Mouse (Mus musculus) heart, embryonic 11.5 days (tissue): Measurements from ENCODE around the gene Nop53. TPM values are rescaled to one million over a fixed set of nuclear protein-coding genes. Genes with fewer than 3 reads are reported as not detected.

Experiments
- ATAC-seq: fragments of 200-750 bp; cut with Nextera tagmentation; replicated peaks from 2 replicates; pipeline ENCODE4 v1.8.0; 2017; ENCODE audit warnings: moderate library complexity; ENCODE audit not compliant: insufficient number of reproducible peaks, low FRiP score, low TSS enrichment
- H3K27ac ChIP-seq: fragments of 300-500 bp; sonication (generic); 2 replicates; pipeline ENCODE4 v1.5.1; 2014; ENCODE audit warnings: mild to moderate bottlenecking, low read depth, low read length
- H3K27me3 ChIP-seq: fragments of 300-500 bp; sonication (generic); 2 replicates; pipeline ENCODE4 v1.6.1; 2014; ENCODE audit warnings: mild to moderate bottlenecking, low read length, mixed read lengths; ENCODE audit not compliant: control insufficient read depth, insufficient read depth
- H3K36me3 ChIP-seq: fragments of 300-500 bp; sonication (generic); 2 replicates; pipeline ENCODE4 v1.6.1; 2014; ENCODE audit warnings: mild to moderate bottlenecking, low read length, moderate library complexity, mixed read lengths; ENCODE audit not compliant: control insufficient read depth, insufficient read depth
- H3K4me1 ChIP-seq: fragments of 300-500 bp; sonication (generic); 2 replicates; pipeline ENCODE4 v1.6.1; 2014; ENCODE audit warnings: low read length; ENCODE audit not compliant: control insufficient read depth, insufficient read depth
- H3K4me2 ChIP-seq: fragments of 300-500 bp; sonication (generic); 2 replicates; pipeline ENCODE4 v1.6.1; 2014; ENCODE audit warnings: mild to moderate bottlenecking, moderate library complexity
- H3K4me3 ChIP-seq: fragments of 300-500 bp; sonication (generic); 2 replicates; pipeline ENCODE4 v1.5.1; 2014; ENCODE audit warnings: low read depth, low read length
- H3K9ac ChIP-seq: fragments of 300-500 bp; sonication (generic); 2 replicates; pipeline ENCODE4 v1.6.1; 2014; ENCODE audit warnings: mild to moderate bottlenecking, low read depth, low read length, moderate library complexity
- H3K9me3 ChIP-seq: fragments of 300-500 bp; sonication (generic); replicated peaks from 2 replicates; pipeline ENCODE4 v1.6.1; 2016; ENCODE audit warnings: low read length; ENCODE audit not compliant: control insufficient read depth
- WGBS: fragments of 180-500 bp; shearing (Covaris S2); extraction: QIAGEN DNeasy Blood & Tissue Kit; methylation state at CpG from one replicate; pipeline ENCODE4 v1.1.7; 2014; ENCODE audit not compliant: insufficient replicate concordance; 5-methylcytosine and 5-hydroxymethylcytosine counted together
- polyA plus RNA-seq: library from polyadenylated mRNA; unstranded; fragments of >200 nt; fragmentation: Nextera tagmentation; extraction: Ambion mirVana; gene quantifications from 2 replicates; pipeline ENCODE4 v1.2.1, GENCODE M21; 2014

Nop53 gene
- 130 and 137 TPM in 2 replicates for polyA plus RNA-seq

GRCm38 (mm10) chr7:15945721-15946536, at the start of gene Nop53:
Gene Nop53, minus strand, starts transcription at chr7:15946074.
- ATAC-seq = peak; percentile 84
- WGBS = 2% methylated on average over 59 of the region's 59 CpGs
- peaks cover 23% of the 10 kb centered on the region for H3K36me3 ChIP-seq

GRCm38 (mm10) chr7:15993789-15994188, 47.9 kb upstream of the Nop53 start:
- WGBS = 87% methylated on average over 4 of the region's 4 CpGs
- Histone ChIP-seq H3K9me3 (no peaks in the 10 kb centered on the region), H3K9ac (no peak overlapping the region), H3K4me3 (no peak overlapping the region), H3K27ac (no peak overlapping the region), H3K4me1 (no peaks in the 10 kb centered on the region), H3K4me2 (no peak overlapping the region), H3K27me3 (no peaks in the 10 kb centered on the region), H3K36me3 (peaks cover 27% of the 10 kb centered on the region)
- ATAC-seq = no peak

More at GRCm38 (mm10) chr7:15945721-15946536, at the start of gene Nop53:
- peaks cover 12% of the 10 kb centered on the region for H3K4me1 ChIP-seq
- H3K27me3 ChIP-seq = no peaks in the 10 kb centered on the region
- H3K4me3 ChIP-seq = peak within 1 kb of the TSS; percentile 75
- peak within 1 kb of the TSS; percentile 88 for H3K27ac ChIP-seq
- no peaks in the 10 kb centered on the region for H3K9me3 ChIP-seq
- peak within 1 kb of the TSS; percentile 84 for H3K4me2 ChIP-seq
- peak within 1 kb of the TSS; percentile 88 for H3K9ac ChIP-seq

GRCm38 (mm10) chr7:15993152-15993551, 47.3 kb upstream of the Nop53 start:
- H3K9ac ChIP-seq = no peak overlapping the region
- no peak overlapping the region for H3K27ac ChIP-seq
- WGBS = 76% methylated on average over 3 of the region's 3 CpGs
- H3K4me3 ChIP-seq = no peak overlapping the region
- no peak for ATAC-seq
- H3K9me3 ChIP-seq = no peaks in the 10 kb centered on the region
- no peaks in the 10 kb centered on the region for H3K27me3 ChIP-seq
- H3K4me1 ChIP-seq = no peaks in the 10 kb centered on the region
- H3K36me3 ChIP-seq = peaks cover 33% of the 10 kb centered on the region
- no peak overlapping the region for H3K4me2 ChIP-seq

GRCm38 (mm10) chr7:15991764-15992163, 45.9 kb upstream of the Nop53 start:
- H3K4me1 ChIP-seq = no peaks in the 10 kb centered on the region
- no peak for ATAC-seq
- H3K9me3 ChIP-seq = no peaks in the 10 kb centered on the region
- WGBS = 94% methylated on average over 3 of the region's 3 CpGs
- H3K27me3 ChIP-seq = no peaks in the 10 kb centered on the region
- no peak overlapping the region for H3K4me3 ChIP-seq
- no peak overlapping the region for H3K4me2 ChIP-seq
- no peak overlapping the region for H3K9ac ChIP-seq
- H3K36me3 ChIP-seq = peaks cover 38% of the 10 kb centered on the region
- H3K27ac ChIP-seq = no peak overlapping the region

- H3K27ac ChIP-seq = no peak overlapping the region
- no peak overlapping the region for H3K4me3 ChIP-seq
- H3K36me3 ChIP-seq = peaks cover 28% of the 10 kb centered on the region
- no peaks in the 10 kb centered on the region for H3K27me3 ChIP-seq
- H3K4me1 ChIP-seq = no peaks in the 10 kb centered on the region
- H3K9ac ChIP-seq = no peak overlapping the region
- no peak overlapping the region for H3K4me2 ChIP-seq
- ATAC-seq = 0 out of 2 replicates have a peak, but pooled peaks have one; percentile 23
- 90% methylated on average over 16 of the region's 16 CpGs for WGBS
- H3K9me3 ChIP-seq = no peaks in the 10 kb centered on the region
These were observed 41.9 kb upstream of the Nop53 start for GRCm38 (mm10) chr7:15987661-15988356.

- Histone ChIP-seq H3K4me1 (peaks cover 19% of the 10 kb centered on the region), H3K4me2 (no peak overlapping the region), H3K36me3 (peaks cover 20% of the 10 kb centered on the region), H3K4me3 (no peak overlapping the region), H3K27ac (no peak overlapping the region), H3K9ac (no peak overlapping the region), H3K9me3 (no peaks in the 10 kb centered on the region), H3K27me3 (no peaks in the 10 kb centered on the region)
- ATAC-seq = no peak
- 35% methylated on average over 4 of the region's 4 CpGs for WGBS
These were observed 37.0 kb upstream of the Nop53 start for GRCm38 (mm10) chr7:15982729-15983407.

- 62% methylated on average over 4 of the region's 4 CpGs for WGBS
- Histone ChIP-seq H3K9me3 (no peaks in the 10 kb centered on the region), H3K36me3 (peaks cover 10% of the 10 kb centered on the region), H3K4me3 (no peak overlapping the region), H3K27ac (0 out of 2 replicates have a peak overlapping the region, but pooled peaks have one; percentile 59), H3K4me1 (peaks cover 19% of the 10 kb centered on the region), H3K27me3 (no peaks in the 10 kb centered on the region), H3K4me2 (no peak overlapping the region; the same call in 1 of the 2 replicates), H3K9ac (0 out of 2 replicates have a peak overlapping the region, but pooled peaks have one; percentile 28)
- no peak for ATAC-seq
These were observed 35.7 kb upstream of the Nop53 start for GRCm38 (mm10) chr7:15981538-15981937.

- peaks cover 14% of the 10 kb centered on the region for H3K36me3 ChIP-seq
- 48% methylated on average over 8 of the region's 8 CpGs for WGBS
- peaks cover 19% of the 10 kb centered on the region for H3K4me1 ChIP-seq
- no peaks in the 10 kb centered on the region for H3K9me3 ChIP-seq
- no peaks in the 10 kb centered on the region for H3K27me3 ChIP-seq
- peak; percentile 42 for ATAC-seq
- H3K4me2 ChIP-seq = no peak overlapping the region; the same call in 1 of the 2 replicates
- H3K27ac ChIP-seq = peak overlapping the region; percentile 29; the same call in 1 of the 2 replicates
- no peak overlapping the region for H3K4me3 ChIP-seq
- no peak overlapping the region for H3K9ac ChIP-seq
These were observed 34.4 kb upstream of the Nop53 start for GRCm38 (mm10) chr7:15980246-15980645.
